Mouse (Mus musculus): Measurements from ENCODE around the gene Hlx. TPM values are rescaled to one million over a fixed set of nuclear protein-coding genes. Genes with fewer than 3 reads are reported as not detected.

Hlx gene
- polyA plus RNA-seq, 1 experiment from 2014 or later = 24.2 TPM

DNA sequence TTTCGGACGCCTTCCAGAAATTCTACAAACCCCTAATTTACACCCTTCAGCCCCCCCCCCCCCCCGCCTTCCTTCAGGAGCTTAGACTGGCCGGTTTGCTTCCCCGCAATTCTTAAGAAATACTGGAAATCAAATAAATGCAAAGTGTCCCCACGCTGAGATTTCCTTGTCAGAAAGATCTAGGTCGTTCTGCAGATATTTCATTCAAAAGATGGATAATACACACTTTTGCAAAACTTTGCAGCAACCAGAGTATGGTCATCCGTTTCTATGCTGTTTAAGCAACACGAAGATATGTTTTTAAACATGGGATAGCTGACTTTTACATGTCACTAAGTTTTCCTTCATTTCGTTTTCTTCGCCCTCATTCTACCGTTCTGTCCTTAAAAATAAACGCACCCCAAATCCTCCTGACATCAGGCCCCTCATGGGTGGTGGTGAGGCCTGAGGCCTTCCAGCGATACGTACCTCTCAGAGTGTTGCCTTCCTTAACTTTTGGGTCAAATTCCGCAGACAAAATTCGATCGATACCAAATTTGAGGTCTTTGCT lies 1.3 kb downstream of the Hlx start:
- no peak for ATAC-seq (ENCODE audit: insufficient number of reproducible peaks, low FRiP score, low TSS enrichment, low read depth)
- H3K36me3 ChIP-seq = no peaks in the 10 kb centered on the region
- H3K27ac ChIP-seq = peak overlapping the region; percentile 89
- peak overlapping the region; percentile 55 for H3K9ac ChIP-seq
- WGBS = 12% methylated on average over 18 of the region's 18 CpGs
- peaks cover 87% of the 10 kb centered on the region for H3K27me3 ChIP-seq
- H3K4me1 ChIP-seq = peaks cover 45% of the 10 kb centered on the region
- H3K9me3 ChIP-seq = no peaks in the 10 kb centered on the region
- H3K4me2 ChIP-seq = peak overlapping the region; percentile 85
- peak overlapping the region; percentile 62 for H3K4me3 ChIP-seq

DNA sequence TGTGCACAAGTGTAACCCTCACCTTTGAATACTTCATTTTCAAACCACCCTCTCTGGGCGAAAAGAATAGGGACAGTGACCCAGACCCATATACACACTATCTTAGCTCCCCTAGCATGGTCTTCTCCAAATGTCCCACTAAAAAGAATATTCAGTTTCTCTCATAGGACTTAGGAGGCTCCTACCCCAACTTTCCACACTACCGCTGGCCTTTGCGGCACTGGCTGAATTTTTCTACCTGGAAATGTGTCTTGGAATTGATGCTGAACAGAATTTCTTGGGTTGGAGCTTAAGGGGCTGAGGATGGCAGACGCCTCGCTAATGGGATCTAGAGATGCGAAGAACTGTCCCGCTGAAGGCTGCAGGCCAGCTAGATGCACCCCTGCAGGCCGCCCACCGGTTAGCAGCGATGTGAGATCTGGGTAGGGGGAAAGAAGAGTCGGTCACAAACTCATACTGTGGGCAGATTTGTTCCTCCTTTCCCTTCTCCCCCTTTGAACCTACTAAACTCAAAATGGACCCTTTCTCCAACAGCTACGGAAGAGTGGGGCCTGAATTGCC lies 1.9 kb downstream of the Hlx start:
- Histone ChIP-seq H3K4me2 (peak overlapping the region; percentile 85), H3K9ac (no peak overlapping the region), H3K27ac (no peak overlapping the region), H3K4me3 (peak overlapping the region; percentile 62), H3K36me3 (no peaks in the 10 kb centered on the region), H3K4me1 (peaks cover 45% of the 10 kb centered on the region), H3K9me3 (no peaks in the 10 kb centered on the region), H3K27me3 (peaks cover 88% of the 10 kb centered on the region)
- 31% methylated on average over 12 of the region's 12 CpGs for whole genome bisulfite sequencing
- no peak for ATAC-seq (ENCODE audit: insufficient number of reproducible peaks, low FRiP score, low TSS enrichment, low read depth)

DNA sequence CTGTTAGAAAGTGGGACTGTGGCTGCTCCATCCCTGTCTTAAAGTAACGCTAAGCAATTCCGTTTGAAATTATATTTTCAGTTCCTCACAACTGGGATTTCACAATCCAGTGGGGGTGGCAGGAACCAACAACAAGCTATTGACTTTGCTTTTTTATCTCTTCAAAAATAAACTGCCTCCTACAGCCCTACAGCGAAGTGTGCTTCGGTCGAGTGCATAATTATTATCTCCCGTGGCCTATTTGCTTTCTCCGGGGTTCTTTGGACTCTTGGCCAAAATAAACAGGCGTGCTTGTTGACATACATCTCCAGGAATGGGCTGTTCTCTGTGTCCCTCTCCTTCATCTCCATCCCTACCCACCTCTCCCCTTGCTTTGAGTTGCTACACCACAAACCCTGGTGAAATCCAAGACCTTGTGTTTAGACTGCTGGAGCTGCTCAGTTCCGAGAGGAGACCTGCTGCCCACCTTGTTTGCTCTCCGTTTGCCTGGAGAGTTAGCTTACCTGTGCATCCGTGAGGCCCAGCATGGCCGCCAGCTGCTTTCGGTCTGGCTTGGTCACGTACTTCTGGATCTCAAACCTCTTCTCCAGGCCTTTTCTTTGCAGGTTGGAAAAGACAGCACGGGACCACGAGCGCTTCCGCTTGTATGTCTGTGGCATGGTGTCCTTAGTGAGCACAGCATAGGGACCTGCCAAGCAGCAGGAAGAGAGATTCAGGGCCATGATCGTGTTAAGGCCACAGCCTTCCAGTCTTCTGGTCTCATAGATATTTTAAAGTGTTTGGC lies 2.9 kb downstream of the Hlx start:
- WGBS = 24% methylated on average over 19 of the region's 19 CpGs

DNA sequence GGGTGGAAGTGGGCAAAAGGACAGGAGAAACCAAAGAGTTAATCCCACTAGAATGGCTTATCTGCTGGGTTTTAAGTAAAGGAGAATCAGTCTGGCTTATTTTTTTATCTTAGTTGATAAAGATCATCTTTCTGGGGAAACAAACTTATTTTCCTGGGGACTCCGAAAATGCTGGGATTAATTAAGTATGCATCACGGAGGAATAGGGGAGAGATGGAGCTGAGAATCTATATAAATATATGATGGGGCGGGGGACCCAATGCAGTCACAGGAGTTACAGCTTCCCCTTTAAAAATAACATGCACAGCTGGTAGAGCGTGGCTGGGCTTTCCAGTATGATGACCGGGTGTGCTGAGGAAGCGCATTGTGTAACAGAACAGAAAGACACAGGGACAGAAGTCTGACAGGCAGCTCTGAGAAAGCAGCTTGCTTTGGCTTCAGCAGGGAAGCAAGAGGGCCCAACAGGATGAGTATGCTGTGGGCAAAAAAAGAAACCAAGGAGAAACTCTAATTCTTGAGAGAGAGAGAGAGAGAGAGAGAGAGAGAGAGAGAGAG lies 3.8 kb downstream of the Hlx start:
- peak overlapping the region; percentile 62 for H3K4me3 ChIP-seq
- ATAC-seq (ENCODE audit: insufficient number of reproducible peaks, low FRiP score, low TSS enrichment, low read depth) = no peak
- H3K36me3 ChIP-seq = no peaks in the 10 kb centered on the region
- H3K27me3 ChIP-seq = peaks cover 90% of the 10 kb centered on the region
- 14% methylated on average over 6 of the region's 6 CpGs for WGBS
- no peak overlapping the region for H3K9ac ChIP-seq
- peaks cover 37% of the 10 kb centered on the region for H3K4me1 ChIP-seq
- no peak overlapping the region for H3K27ac ChIP-seq
- no peaks in the 10 kb centered on the region for H3K9me3 ChIP-seq
- H3K4me2 ChIP-seq = 0 out of 2 replicates have a peak overlapping the region, but pooled peaks have one; percentile 0

More for the DNA sequence above, 2.9 kb downstream of the Hlx start:
- Histone ChIP-seq H3K4me1 (peaks cover 46% of the 10 kb centered on the region), H3K27ac (no peak overlapping the region; the same call in none of the 2 replicates), H3K27me3 (peaks cover 90% of the 10 kb centered on the region), H3K36me3 (no peaks in the 10 kb centered on the region), H3K4me3 (peak overlapping the region; percentile 62), H3K9ac (no peak overlapping the region), H3K4me2 (peak overlapping the region; percentile 85), H3K9me3 (no peaks in the 10 kb centered on the region)
- no peak for ATAC-seq (ENCODE audit: insufficient number of reproducible peaks, low FRiP score, low TSS enrichment, low read depth)

DNA sequence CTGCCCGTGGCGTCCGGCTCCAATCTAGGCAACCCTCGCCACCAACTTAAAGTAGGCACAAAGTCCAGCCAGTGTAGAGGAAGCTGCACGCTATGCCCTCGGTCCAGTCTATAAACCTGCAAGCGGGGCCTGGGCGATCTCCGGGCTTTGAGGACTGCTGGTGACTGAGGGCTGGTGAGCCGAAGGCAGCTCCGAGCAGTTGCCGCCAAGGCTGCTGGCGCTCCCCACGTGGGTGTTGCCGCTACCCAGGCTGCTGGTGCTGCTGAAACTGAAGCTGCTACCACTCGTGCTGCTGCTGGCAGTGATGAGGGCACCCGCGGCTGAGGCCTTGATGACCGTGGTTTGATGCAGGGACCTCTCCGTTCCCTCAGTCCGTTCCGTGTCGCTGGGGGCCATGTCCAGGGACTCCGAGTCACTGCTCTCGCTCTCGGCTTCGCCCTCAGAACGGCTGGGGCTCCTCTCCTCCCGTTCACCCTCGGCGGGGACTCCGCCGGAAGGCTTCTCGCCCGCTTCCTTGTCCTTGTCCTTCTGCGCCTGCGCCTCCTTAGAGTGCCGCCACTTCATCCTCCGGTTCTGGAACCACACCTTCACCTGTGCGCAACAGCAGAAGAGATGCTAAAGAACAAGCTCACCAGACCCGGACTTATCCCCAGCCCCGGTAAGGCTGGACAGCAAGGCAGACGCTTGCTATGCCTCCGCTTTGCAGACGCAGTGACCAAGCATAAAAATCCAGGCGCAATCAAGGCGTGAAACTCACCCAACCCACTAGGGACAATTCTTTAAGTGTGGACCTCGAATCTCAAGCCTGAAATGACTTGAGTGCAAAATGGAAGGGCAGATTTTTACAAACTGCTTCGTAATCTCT lies 4.8 kb downstream of the Hlx start:
- ATAC-seq (ENCODE audit: insufficient number of reproducible peaks, low FRiP score, low TSS enrichment, low read depth) = no peak
- no peaks in the 10 kb centered on the region for H3K9me3 ChIP-seq
- WGBS = 15% methylated on average over 49 of the region's 49 CpGs

DNA sequence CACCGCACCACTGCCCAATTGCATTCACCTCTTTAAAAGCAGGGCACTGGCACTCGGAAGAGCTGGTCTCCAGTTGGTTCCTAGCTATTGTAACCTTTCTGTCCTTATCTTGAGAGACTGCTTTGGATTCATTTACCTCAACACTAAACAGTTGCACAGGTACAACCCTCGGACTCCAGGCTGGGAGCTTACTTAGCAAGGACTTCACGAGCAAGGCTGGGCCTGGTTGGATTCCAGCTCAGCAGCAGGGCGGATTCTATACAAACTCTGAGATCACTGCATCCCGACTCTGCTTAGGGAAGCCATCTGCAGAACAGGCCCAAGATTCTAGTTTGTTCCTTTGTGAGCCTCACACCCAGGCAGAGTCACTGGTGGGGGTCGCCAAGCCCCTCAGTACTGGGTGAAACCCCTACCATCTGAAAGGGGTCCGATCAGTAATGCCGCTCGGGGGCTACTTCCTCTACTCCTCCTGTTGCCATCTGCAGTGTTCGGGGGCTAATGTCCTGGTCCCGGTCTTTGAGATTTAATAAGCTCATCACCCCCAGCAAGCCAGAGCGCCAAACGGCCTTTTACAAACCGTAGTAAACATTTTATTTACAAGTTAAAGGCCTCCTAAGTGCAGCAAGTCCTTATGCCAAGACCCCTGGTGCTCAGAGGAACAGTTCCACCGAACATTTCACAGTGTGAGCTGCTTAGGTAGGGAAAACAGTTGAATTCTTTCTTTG lies 5.7 kb downstream of the Hlx start:
- peaks cover 26% of the 10 kb centered on the region for H3K4me1 ChIP-seq
- no peaks in the 10 kb centered on the region for H3K36me3 ChIP-seq
- H3K4me2 ChIP-seq = peak overlapping the region; percentile 60; the same call in 1 of the 2 replicates
- H3K27ac ChIP-seq = no peak overlapping the region
- peak overlapping the region; percentile 62 for H3K4me3 ChIP-seq
- no peaks in the 10 kb centered on the region for H3K9me3 ChIP-seq
- no peak for ATAC-seq (ENCODE audit: insufficient number of reproducible peaks, low FRiP score, low TSS enrichment, low read depth)
- WGBS = 27% methylated on average over 16 of the region's 16 CpGs
- peaks cover 94% of the 10 kb centered on the region for H3K27me3 ChIP-seq
- no peak overlapping the region for H3K9ac ChIP-seq

More for the DNA sequence above, 4.8 kb downstream of the Hlx start:
- H3K4me1 ChIP-seq = peaks cover 33% of the 10 kb centered on the region
- H3K4me3 ChIP-seq = peak overlapping the region; percentile 62
- H3K27ac ChIP-seq = no peak overlapping the region
- no peaks in the 10 kb centered on the region for H3K36me3 ChIP-seq
- H3K4me2 ChIP-seq = peak overlapping the region; percentile 60
- peak overlapping the region; percentile 21; the same call in 1 of the 2 replicates for H3K9ac ChIP-seq
- H3K27me3 ChIP-seq = peaks cover 91% of the 10 kb centered on the region

DNA sequence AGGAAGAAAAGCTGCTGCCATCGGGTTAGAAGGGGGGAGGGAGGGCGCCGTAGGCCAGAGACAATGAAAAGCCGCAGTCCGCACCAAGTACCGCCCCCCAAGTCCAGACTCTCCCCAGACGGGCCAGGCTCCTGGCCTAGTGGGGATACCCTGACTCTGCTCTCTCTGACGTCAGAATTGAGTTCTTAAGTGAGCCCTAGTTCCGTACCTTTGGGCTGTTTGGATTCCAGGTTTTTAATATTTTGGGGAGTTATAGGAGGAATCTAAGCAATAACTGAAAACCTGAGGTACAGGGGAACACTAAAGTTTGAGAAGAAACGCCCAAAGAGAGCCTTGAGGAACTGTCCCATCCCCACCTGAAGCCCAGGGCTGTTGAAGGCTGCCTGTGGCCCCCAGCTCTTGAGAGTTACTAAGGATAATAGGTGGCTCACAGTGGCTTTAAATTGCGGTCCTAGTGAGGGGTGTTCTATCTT lies 7.1 kb downstream of the Hlx start:
- peaks cover 99% of the 10 kb centered on the region for H3K27me3 ChIP-seq
- no peaks in the 10 kb centered on the region for H3K9me3 ChIP-seq
- H3K4me1 ChIP-seq = peaks cover 29% of the 10 kb centered on the region
- no peak overlapping the region for H3K4me2 ChIP-seq
- no peak for ATAC-seq (ENCODE audit: insufficient number of reproducible peaks, low FRiP score, low TSS enrichment, low read depth)
- H3K4me3 ChIP-seq = no peak overlapping the region
- H3K9ac ChIP-seq = no peak overlapping the region
- WGBS = 25% methylated on average over 11 of the region's 11 CpGs
- H3K36me3 ChIP-seq = no peaks in the 10 kb centered on the region
- no peak overlapping the region for H3K27ac ChIP-seq

DNA sequence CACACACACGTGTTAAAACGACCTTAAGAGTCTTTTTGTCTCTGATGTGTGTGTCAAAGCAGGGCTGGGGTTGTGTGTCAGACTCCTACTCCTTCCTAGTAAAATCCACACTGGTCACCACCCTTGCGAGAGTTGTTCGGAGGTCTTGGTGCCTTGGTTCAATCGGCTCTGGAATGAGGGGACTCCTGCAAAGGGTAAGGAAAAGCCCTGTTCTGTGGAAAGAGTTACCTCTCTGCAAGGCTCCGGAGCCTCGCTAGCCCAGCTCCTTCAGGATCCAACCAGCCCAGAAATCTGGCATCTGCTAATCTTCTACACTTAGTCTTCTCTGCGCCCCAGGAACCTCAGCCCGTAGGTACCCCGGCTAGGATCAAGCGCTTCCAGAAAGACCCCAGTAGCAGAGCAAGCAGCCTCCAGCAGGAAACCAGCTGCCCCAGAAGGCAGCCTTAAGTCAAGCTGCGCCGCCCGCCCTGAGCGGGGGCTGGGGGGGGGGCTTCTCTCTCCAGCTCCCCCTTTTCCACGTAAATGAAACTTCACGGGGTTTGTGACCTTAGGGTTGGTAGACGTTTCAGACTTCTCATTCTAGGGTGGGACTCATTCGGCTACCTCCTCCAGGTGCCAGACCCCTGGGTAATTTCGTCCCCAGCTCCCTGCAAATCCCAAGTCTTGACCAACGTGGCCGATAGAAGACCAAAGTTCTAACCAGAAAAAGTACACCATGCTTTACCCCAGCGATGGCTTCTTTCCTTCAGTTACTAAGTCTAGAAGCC lies 7.7 kb downstream of the Hlx start:
- peaks cover 100% of the 10 kb centered on the region for H3K27me3 ChIP-seq
- 10% methylated on average over 23 of the region's 23 CpGs for WGBS
- no peak overlapping the region for H3K9ac ChIP-seq
- H3K4me2 ChIP-seq = no peak overlapping the region
- no peak overlapping the region for H3K27ac ChIP-seq
- H3K36me3 ChIP-seq = no peaks in the 10 kb centered on the region
- ATAC-seq (ENCODE audit: insufficient number of reproducible peaks, low FRiP score, low TSS enrichment, low read depth) = no peak
- H3K4me3 ChIP-seq = no peak overlapping the region
- H3K9me3 ChIP-seq = no peaks in the 10 kb centered on the region
- H3K4me1 ChIP-seq = peaks cover 28% of the 10 kb centered on the region

DNA sequence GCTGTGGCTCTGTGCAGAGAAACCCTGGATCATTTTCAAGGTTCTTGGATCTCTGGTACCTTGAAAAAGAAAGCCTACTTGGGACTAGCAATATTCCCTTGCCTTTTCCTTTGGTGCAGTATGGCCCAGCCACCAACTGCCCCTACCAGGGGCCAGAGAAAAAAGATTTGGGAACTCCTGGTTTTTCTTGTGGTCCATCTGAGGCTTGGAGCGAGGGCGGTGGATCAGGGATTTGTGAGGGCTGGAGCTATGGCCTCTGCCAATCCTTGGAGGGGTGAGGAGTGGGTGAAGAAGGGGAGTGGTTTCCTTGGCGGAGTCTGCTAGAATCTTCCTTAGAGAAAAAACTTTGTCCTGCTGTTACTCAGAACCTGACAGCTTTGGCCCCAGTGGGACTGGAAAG lies 8.5 kb downstream of the Hlx start:
- H3K4me1 ChIP-seq = peaks cover 28% of the 10 kb centered on the region
- 23% methylated on average over 3 of the region's 3 CpGs for WGBS
- no peak overlapping the region for H3K4me2 ChIP-seq
- peaks cover 100% of the 10 kb centered on the region for H3K27me3 ChIP-seq
- no peaks in the 10 kb centered on the region for H3K9me3 ChIP-seq
- no peak for ATAC-seq (ENCODE audit: insufficient number of reproducible peaks, low FRiP score, low TSS enrichment, low read depth)
- H3K36me3 ChIP-seq = no peaks in the 10 kb centered on the region
- H3K27ac ChIP-seq = no peak overlapping the region
- no peak overlapping the region for H3K4me3 ChIP-seq
- no peak overlapping the region for H3K9ac ChIP-seq

DNA sequence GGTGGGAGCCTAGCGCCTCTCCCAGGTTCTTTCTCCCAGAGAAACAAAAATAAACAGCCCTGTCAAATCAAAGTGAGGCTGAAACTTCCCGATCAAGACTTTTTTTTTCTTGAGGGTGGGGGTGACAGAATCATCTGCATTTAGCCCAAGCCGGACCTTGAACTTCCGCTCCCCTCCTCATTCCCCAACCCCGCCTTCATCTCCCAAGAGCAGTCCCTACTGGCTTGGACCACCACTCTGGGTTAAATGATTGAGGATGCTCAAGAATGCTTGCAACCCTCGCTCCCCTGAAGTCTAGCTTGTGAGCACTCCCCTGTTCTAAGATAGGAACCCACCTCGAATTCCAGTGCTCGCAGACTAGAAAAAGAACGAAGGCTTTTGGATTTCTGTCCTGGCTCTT lies 11.3 kb downstream of the Hlx start:
- Histone ChIP-seq H3K36me3 (no peaks in the 10 kb centered on the region), H3K27ac (no peak overlapping the region), H3K4me1 (peaks cover 29% of the 10 kb centered on the region), H3K4me3 (no peak overlapping the region), H3K9me3 (no peaks in the 10 kb centered on the region), H3K27me3 (peaks cover 99% of the 10 kb centered on the region), H3K9ac (no peak overlapping the region), H3K4me2 (no peak overlapping the region)
- 5% methylated on average over 9 of the region's 9 CpGs for WGBS
- no peak for ATAC-seq (ENCODE audit: insufficient number of reproducible peaks, low FRiP score, low TSS enrichment, low read depth)
